Mouse (Mus musculus) CD4-positive, CD25-positive, alpha-beta regulatory T cell, adult 2 months (primary cell): Measurements from ENCODE around the gene Cdkn2a.

Source experiments
- DNase-seq: peaks from one replicate; pipeline ENCODE4 v3.0.0-alpha.2; 2012; ENCODE audit warnings: low read depth, low spot score

The Cdkn2a gene

GRCm38 (mm10) chr4:89294486-89295440, at the start of gene Cdkn2a:
Cdkn2a (minus strand) TSS chr4:89294653.
- peak; percentile 68 for DNase-seq

- DNase-seq: no peak
These were observed 19.0 kb upstream of the Cdkn2a start for GRCm38 (mm10) chr4:89313461-89313860.

- peak; percentile 91 for DNase-seq
These were observed 16.2 kb upstream of the Cdkn2a start, which contains the start of gene Cdkn2b for GRCm38 (mm10) chr4:89310491-89311254. Cdkn2b (minus strand) TSS chr4:89311039.

GRCm38 (mm10) chr4:89309996-89310395, 15.5 kb upstream of the Cdkn2a start:
- DNase-seq: no peak

GRCm38 (mm10) chr4:89308001-89308400, 13.5 kb upstream of the Cdkn2a start:
- no peak for DNase-seq

- DNase-seq: peak; percentile 33
These were observed 12.4 kb upstream of the Cdkn2a start for GRCm38 (mm10) chr4:89306798-89307365.

- no peak for DNase-seq
These were observed 11.2 kb upstream of the Cdkn2a start for GRCm38 (mm10) chr4:89305691-89306090.

- no peak for DNase-seq
These were observed 9.0 kb upstream of the Cdkn2a start for GRCm38 (mm10) chr4:89303281-89303995.

GRCm38 (mm10) chr4:89302129-89302528, 7.7 kb upstream of the Cdkn2a start:
- no peak for DNase-seq

GRCm38 (mm10) chr4:89299721-89300120, 5.3 kb upstream of the Cdkn2a start:
- no peak for DNase-seq

GRCm38 (mm10) chr4:89295441-89296220, 1.2 kb upstream of the Cdkn2a start:
- DNase-seq: no peak

- no peak for DNase-seq
These were observed 365 bp downstream of the Cdkn2a start for GRCm38 (mm10) chr4:89294091-89294485.

GRCm38 (mm10) chr4:89293516-89293915, 937 bp downstream of the Cdkn2a start:
- no peak for DNase-seq

GRCm38 (mm10) chr4:89289028-89289427, 5.4 kb downstream of the Cdkn2a start:
- DNase-seq: no peak

GRCm38 (mm10) chr4:89286566-89286965, 7.9 kb downstream of the Cdkn2a start:
- DNase-seq: no peak

- DNase-seq: no peak
These were observed 8.8 kb downstream of the Cdkn2a start for GRCm38 (mm10) chr4:89285688-89286087.

- no peak for DNase-seq
These were observed 11.8 kb downstream of the Cdkn2a start for GRCm38 (mm10) chr4:89282661-89283060.

- DNase-seq: peak; percentile 49
These were observed 12.4 kb downstream of the Cdkn2a start for GRCm38 (mm10) chr4:89282036-89282566.

GRCm38 (mm10) chr4:89281236-89281635, 13.2 kb downstream of the Cdkn2a start:
- DNase-seq: no peak

- no peak for DNase-seq
These were observed 14.8 kb downstream of the Cdkn2a start for GRCm38 (mm10) chr4:89279641-89280040.
